Mouse (Mus musculus) layer of hippocampus, adult 8-10 months (tissue): ENCODE measurements around the gene Ecel1. TPM values are rescaled to one million over a fixed set of nuclear protein-coding genes. Genes with fewer than 3 reads are reported as not detected.

Experiments used
- DNase-seq, 2 experiments: peaks; one replicate each; pipeline ENCODE4 v3.0.0; 2022; ENCODE audit warnings: low spot score in 2 of 2
- total RNA-seq, 4 experiments: library from RNA; stranded (reverse); gene quantifications; 2 replicates each; pipeline ENCODE4 v1.2.4; 2022

Gene Ecel1
- total RNA-seq, 4 experiments from 2014 or later = 2.3 to 5.3 (median 3.7) TPM

GRCm38 (mm10) chr1:87171312-87171711, 15.0 kb upstream of the Ecel1 start:
- no peak for DNase-seq

GRCm38 (mm10) chr1:87170458-87170857, 14.1 kb upstream of the Ecel1 start:
- DNase-seq = no peak

- DNase-seq = no peak
Observed at GRCm38 (mm10) chr1:87164796-87165184, 8.5 kb upstream of the Ecel1 start.

DNA sequence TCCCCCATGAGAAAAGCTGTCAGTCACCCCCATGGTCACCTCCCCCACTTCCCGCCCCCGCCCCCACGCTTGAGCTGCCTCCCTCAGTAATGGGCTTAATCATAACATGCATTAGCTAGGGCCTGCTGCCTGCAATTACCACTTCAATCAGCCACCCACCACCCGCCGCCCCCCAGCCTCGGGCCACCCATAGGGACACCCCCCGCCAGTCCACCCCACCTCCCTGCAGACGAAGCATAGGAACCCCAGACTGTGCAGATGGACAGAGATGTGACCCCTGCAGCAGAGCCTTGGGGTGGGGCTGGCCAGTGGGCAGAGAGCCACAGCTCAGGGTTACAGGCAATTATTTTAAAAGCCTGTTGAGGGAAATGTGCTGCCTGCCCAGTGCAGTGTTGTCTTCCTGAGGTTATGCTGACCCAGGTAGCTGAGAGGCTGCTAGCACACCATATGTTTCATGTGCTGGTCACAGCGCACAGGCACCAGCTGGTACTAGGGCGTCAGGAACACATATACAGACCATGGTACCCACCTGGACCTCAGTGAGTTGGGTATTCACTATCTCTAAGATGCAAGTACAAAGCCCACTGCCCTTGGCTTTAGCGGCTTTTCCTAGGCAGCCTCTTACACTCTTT, 8.0 kb upstream of the Ecel1 start:
- no peak for DNase-seq

- DNase-seq = no peak
Observed at GRCm38 (mm10) chr1:87159396-87159795, 3.1 kb upstream of the Ecel1 start.

GRCm38 (mm10) chr1:87155531-87156198, 656 bp downstream of the Ecel1 start:
- no peak for DNase-seq

GRCm38 (mm10) chr1:87154501-87155120, 1.7 kb downstream of the Ecel1 start:
- DNase-seq = no peak

GRCm38 (mm10) chr1:87153776-87154500, 2.4 kb downstream of the Ecel1 start:
- no peak for DNase-seq

GRCm38 (mm10) chr1:87151286-87151685, 5.0 kb downstream of the Ecel1 start:
- no peak for DNase-seq

GRCm38 (mm10) chr1:87149422-87149821, 6.9 kb downstream of the Ecel1 start:
- no peak for DNase-seq

DNA sequence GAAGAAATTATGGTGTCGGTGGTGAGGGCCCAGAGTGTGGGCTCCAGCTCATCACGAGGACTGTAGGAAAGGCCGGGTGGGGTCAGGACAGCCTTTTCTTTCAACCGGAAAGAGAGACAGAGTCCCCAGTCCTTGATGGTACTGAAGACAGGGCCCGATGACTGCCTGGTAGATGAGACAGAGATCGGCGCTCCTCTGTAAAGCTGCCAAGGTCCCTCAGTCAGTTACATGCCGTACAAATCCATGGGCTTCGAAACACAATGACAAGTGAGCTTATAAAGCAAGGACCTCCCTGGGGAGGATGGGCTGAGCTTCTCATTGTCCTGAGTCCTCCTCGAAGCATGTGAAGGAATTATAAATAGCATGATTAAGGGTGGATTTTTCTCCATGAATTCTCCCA, 13.2 kb downstream of the Ecel1 start:
- DNase-seq = no peak

GRCm38 (mm10) chr1:87142456-87142855, 13.9 kb downstream of the Ecel1 start:
- DNase-seq = peak in 1 of 2 experiments; percentile 15

GRCm38 (mm10) chr1:87141550-87141949, 14.8 kb downstream of the Ecel1 start:
- DNase-seq = no peak

- DNase-seq = no peak
Observed at GRCm38 (mm10) chr1:87131803-87132202, 24.5 kb downstream of the Ecel1 start.

- DNase-seq = peak in 1 of 2 experiments; percentile 41
Observed at GRCm38 (mm10) chr1:87127206-87128030, 28.9 kb downstream of the Ecel1 start.

DNA sequence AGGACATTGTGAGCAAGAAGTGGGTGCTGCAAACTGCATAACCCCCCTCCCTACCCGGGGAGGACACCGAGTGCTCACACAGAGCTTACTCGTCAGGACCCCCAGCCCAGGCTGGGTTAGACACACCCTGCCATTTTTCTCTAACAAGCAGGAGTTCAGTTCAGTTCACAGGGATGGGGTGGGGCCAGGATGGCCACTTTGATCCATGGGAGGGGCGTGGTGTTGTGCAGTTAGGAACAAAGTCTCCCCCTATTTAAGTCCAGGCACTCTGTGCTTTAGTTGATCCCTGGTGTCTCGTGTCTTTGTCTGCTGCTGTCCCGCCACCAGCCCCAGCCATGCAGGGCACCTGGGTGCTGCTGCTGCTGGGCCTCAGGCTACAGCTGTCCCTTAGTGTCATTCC, 31.6 kb downstream of the Ecel1 start, which contains the start of gene Akp3:
Gene Akp3 (plus strand): TSS at position 301 of the 400 bp plus-strand sequence.
- DNase-seq = no peak

DNA sequence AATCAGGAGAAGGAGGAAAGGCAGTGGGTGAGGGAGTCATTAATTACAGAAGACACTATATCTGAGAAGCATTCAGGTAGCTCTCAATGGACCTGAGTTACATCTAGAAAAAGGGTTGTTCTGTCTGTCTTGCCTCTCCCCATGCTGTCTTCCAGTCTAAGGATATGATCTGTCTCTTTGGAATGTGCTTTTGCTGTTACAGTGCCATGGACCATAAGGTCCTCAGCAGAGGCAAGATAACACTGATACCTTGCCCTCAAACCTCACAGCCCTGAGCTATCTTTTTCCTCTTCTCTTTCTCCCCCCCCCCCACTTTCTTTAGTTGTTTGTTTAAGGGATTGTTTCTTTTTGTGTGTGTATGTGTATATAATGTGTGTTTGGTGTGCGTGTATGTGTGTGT, 41.5 kb downstream of the Ecel1 start:
- no peak for DNase-seq

- DNase-seq = no peak
Observed at GRCm38 (mm10) chr1:87111719-87112354, 44.5 kb downstream of the Ecel1 start.

- no peak for DNase-seq
Observed at GRCm38 (mm10) chr1:87108564-87108963, 47.8 kb downstream of the Ecel1 start.

- DNase-seq = no peak
Observed at GRCm38 (mm10) chr1:87106536-87106935, 49.8 kb downstream of the Ecel1 start.

GRCm38 (mm10) chr1:87103936-87104335, 52.4 kb downstream of the Ecel1 start:
- no peak for DNase-seq
